Mouse (Mus musculus): ENCODE measurements around the gene Msi2.

DNA sequence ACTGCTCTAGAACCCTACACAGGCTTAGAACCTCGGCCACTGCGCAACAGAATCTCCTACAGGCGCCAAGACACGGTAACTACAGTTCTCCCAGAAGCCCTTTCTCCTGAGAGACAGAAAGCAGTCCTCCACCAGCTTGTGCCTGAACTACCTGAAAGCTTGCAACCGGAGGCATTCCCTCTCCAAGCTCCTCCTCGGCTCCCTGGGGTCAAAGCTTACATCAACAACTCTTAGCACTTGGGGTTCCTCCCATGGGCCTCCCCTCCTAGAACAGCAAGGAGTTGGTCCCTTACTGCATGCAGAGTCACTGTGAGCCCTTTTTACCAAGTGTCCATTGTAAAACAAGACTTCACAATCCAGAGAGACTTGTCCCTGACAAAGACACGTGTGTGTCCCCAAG is 49.2 kb downstream of the Msi2 start:
- TF ChIP-seq EP300 (IDR thresholded peaks at IDR 0.05; ENCODE audit: low read depth) (no peak), CTCF (IDR thresholded peaks at IDR 0.05; ENCODE audit: low read depth) (no peak)
